Mouse (Mus musculus) forebrain, embryonic 11.5 days (tissue): Measurements from ENCODE around the gene Atp2b1. TPM values are rescaled to one million over a fixed set of nuclear protein-coding genes. Genes with fewer than 3 reads are reported as not detected.
"Not testable (repeated sequence)": the region's sequence is repeated elsewhere in the genome, so short reads cannot be mapped to it uniquely, and the experiment has no call there.

Experiments used
- ATAC-seq: fragments of 200-750 bp; cut with Nextera tagmentation; replicated peaks from 2 replicates; pipeline ENCODE4 v1.8.0; 2017; ENCODE audit warnings: moderate TSS enrichment; ENCODE audit not compliant: low FRiP score
- DNase-seq: peaks from one replicate; pipeline ENCODE4 v3.0.0-alpha.2; 2017; ENCODE audit warnings: low spot score
- H3K27ac ChIP-seq: fragments of 300-500 bp; sonication (generic); 2 replicates; pipeline ENCODE4 v1.5.1; 2014; ENCODE audit warnings: low read depth, low read length
- H3K27me3 ChIP-seq: fragments of 300-500 bp; sonication (generic); 2 replicates; pipeline ENCODE4 v1.6.1; 2014; ENCODE audit warnings: mild to moderate bottlenecking, low read length, mixed read lengths; ENCODE audit not compliant: control insufficient read depth, insufficient read depth
- H3K36me3 ChIP-seq: fragments of 300-500 bp; sonication (generic); 2 replicates; pipeline ENCODE4 v1.6.1; 2014; ENCODE audit warnings: mild to moderate bottlenecking, low read length, moderate library complexity, mixed read lengths; ENCODE audit not compliant: control insufficient read depth, insufficient read depth
- H3K4me1 ChIP-seq: fragments of 300-500 bp; sonication (generic); replicated peaks from 2 replicates; pipeline ENCODE4 v1.6.1; 2014; ENCODE audit warnings: low read length, mixed read lengths; ENCODE audit not compliant: control insufficient read depth, insufficient read depth
- H3K4me2 ChIP-seq: fragments of 300-500 bp; sonication (generic); 2 replicates; pipeline ENCODE4 v1.6.1; 2014; ENCODE audit warnings: low read depth, mild to moderate bottlenecking, low read length, moderate library complexity, mixed read lengths; ENCODE audit not compliant: severe bottlenecking
- H3K4me3 ChIP-seq: fragments of 300-500 bp; sonication (generic); 2 replicates; pipeline ENCODE4 v1.5.1; 2014; ENCODE audit warnings: low read depth, low read length
- H3K9ac ChIP-seq: fragments of 300-500 bp; sonication (generic); 2 replicates; pipeline ENCODE4 v1.6.1; 2014; ENCODE audit warnings: low read length
- H3K9me3 ChIP-seq: fragments of 300-500 bp; sonication (generic); 2 replicates; pipeline ENCODE4 v1.6.1; 2016; ENCODE audit warnings: low read length, mixed read lengths; ENCODE audit not compliant: control insufficient read depth
- WGBS: fragments of 180-500 bp; shearing (Covaris S2); extraction: QIAGEN DNeasy Blood & Tissue Kit; methylation state at CpG from one replicate; pipeline ENCODE4 v1.1.7; 2014; 5-methylcytosine and 5-hydroxymethylcytosine counted together
- polyA plus RNA-seq: library from polyadenylated mRNA; unstranded; fragments of >200 nt; fragmentation: Nextera tagmentation; extraction: Ambion mirVana; gene quantifications from 2 replicates; pipeline ENCODE4 v1.2.1, GENCODE M21; 2014

The Atp2b1 gene
- polyA plus RNA-seq, 1 experiment from 2014 or later: 81.8 TPM

DNA sequence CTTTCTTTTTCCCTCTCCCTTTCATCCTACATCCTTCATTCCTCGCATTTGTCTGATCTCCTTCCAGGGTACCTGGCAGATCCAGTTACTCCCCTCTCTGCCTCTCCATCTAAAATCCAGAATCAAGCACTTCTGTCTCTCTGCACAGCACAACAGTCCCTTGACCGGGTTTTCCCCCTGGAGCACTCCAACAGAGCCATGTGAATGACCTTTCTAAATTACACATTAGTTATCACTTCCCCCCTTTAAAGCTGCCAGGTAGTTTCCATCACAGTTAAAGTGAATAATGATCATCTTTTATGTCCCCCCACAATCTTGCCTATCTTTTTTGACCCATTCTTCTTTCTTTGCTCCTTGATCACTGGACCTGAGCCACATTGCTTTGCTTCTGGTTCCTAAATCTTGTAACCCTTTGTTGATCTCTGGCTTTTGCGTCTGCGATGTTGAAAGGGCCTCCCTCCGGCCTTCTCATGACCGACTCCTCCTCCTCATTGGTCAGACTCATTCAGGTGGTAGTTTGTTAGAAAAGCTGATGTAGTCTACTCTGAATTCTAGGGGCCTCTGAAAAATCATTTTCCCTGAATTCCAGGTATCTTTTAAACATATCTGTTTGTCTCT, 62.8 kb downstream of the Atp2b1 start:
- H3K4me2 ChIP-seq: no peak overlapping the region
- H3K4me1 ChIP-seq: no peaks in the 10 kb centered on the region
- no peaks in the 10 kb centered on the region for H3K36me3 ChIP-seq
- no peak overlapping the region for H3K4me3 ChIP-seq
- whole genome bisulfite sequencing: 49% methylated on average over 6 of the region's 6 CpGs
- H3K27ac ChIP-seq: no peak overlapping the region
- DNase-seq: no peak
- no peaks in the 10 kb centered on the region for H3K27me3 ChIP-seq
- H3K9ac ChIP-seq: no peak overlapping the region
- H3K9me3 ChIP-seq: no peaks in the 10 kb centered on the region
- no peak for ATAC-seq

- ATAC-seq (no peak), DNase-seq (no peak)
- H3K4me2 ChIP-seq: no peak overlapping the region
- H3K27ac ChIP-seq: no peak overlapping the region
- H3K36me3 ChIP-seq: no peaks in the 10 kb centered on the region
- H3K9ac ChIP-seq: no peak overlapping the region
- H3K9me3 ChIP-seq: no peaks in the 10 kb centered on the region
- no peak overlapping the region for H3K4me3 ChIP-seq
- H3K4me1 ChIP-seq: no peaks in the 10 kb centered on the region
- 90% methylated on average over 6 of the region's 6 CpGs for WGBS
- no peaks in the 10 kb centered on the region for H3K27me3 ChIP-seq
Measured at GRCm38 (mm10) chr10:98978766-98979165, 64.6 kb downstream of the Atp2b1 start.

DNA sequence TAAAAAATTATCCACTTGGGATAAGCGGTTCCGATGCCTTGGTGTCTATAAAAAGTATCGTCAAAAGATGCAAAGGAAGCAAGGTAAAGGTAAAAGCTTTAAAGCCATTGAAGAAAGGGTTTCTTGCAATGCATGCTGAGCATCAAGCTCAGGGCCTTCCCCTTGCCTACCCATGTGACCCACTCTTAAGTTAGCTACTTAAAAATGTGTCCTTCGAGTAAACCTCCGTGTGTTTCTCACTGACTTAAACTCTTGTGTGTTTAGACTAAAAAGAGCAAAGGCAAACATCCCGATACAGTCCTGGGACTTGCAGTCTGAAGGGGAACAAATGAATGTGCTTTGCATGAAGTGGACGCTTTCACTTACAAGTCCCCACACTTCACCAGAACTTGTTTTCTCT, 65.1 kb downstream of the Atp2b1 start:
- H3K27ac ChIP-seq: no peak overlapping the region
- no peak overlapping the region for H3K4me2 ChIP-seq
- H3K36me3 ChIP-seq: no peaks in the 10 kb centered on the region; the same call in 1 of the 2 replicates
- no peak overlapping the region for H3K9ac ChIP-seq
- DNase-seq: no peak
- H3K4me1 ChIP-seq: no peaks in the 10 kb centered on the region
- no peak for ATAC-seq
- H3K27me3 ChIP-seq: no peaks in the 10 kb centered on the region
- 88% methylated on average over 7 of the region's 7 CpGs for WGBS
- H3K4me3 ChIP-seq: no peak overlapping the region
- H3K9me3 ChIP-seq: no peaks in the 10 kb centered on the region

- no peak for ATAC-seq
- Histone ChIP-seq H3K9ac (no peak overlapping the region), H3K4me1 (no peaks in the 10 kb centered on the region), H3K27ac (no peak overlapping the region), H3K36me3 (no peaks in the 10 kb centered on the region; the same call in 1 of the 2 replicates), H3K4me3 (no peak overlapping the region), H3K9me3 (no peaks in the 10 kb centered on the region), H3K27me3 (no peaks in the 10 kb centered on the region), H3K4me2 (no peak overlapping the region)
- 92% methylated on average over 8 of the region's 8 CpGs for WGBS
- no peak for DNase-seq
Measured at GRCm38 (mm10) chr10:98979951-98980350, 65.7 kb downstream of the Atp2b1 start.

DNA sequence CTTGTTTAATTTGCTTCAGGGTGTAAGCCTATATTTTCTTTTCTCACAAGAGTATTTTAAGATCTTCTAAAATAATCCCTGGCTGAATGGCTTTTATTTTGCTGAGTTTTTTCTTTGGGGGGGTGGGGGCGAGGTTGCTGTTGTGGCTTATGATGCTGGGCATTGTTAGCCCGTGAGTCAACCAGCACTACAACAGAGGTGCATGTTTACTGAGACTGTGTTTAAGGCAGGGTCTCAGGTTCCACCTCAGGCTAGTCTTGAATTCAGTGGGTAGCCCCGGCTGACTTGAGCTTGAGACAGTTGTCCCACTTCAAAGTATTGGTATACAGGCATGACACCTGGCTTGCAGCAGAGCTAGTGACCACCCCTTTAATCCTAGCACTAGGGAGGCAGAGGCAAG, 77.8 kb downstream of the Atp2b1 start:
- no peak for DNase-seq
- Histone ChIP-seq H3K4me1 (no peaks in the 10 kb centered on the region), H3K9me3 (no peaks in the 10 kb centered on the region), H3K36me3 (no peaks in the 10 kb centered on the region), H3K4me3 (no peak overlapping the region), H3K4me2 (no peak overlapping the region), H3K27ac (no peak overlapping the region), H3K9ac (no peak overlapping the region), H3K27me3 (no peaks in the 10 kb centered on the region)
- WGBS: 87% methylated on average over 3 of the region's 3 CpGs
- ATAC-seq: no peak

- DNase-seq: no peak
Measured at GRCm38 (mm10) chr10:98993186-98993585, 79.0 kb downstream of the Atp2b1 start.

DNA sequence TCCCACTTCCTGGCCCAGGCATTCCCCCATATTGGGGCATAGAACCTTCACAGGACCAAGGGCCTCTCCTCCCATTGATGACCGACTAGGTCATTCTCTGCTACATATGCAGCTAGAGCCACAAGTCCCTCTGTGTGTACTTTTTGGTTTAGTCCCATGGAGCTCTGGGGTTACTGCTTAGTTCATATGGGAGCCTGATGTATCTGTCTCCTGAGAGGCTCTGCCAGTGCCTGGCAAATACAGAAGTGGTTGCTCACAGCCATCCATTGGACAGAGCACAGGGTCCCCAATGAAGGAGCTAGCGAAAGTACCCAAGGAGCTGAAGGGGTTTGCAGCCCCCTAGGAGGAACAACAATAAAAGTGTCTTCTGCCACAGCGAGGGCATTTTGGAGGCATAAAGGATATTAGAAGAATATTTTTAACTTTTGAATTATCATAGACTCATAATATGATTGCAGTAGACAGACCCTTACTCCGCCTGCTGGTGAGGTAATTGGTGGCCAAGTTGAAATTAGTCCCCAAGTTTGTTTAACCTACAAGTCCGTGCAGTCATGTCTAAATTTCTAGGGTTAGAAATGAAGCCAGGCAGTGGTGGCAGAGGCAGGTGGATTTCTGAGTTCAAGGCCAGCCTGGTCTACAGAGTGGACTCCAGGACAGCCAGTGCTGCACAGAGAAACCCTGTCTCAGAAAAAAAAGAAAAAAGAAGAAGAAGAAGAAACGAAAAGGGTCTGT, 81.0 kb downstream of the Atp2b1 start:
- not testable (repeated sequence) for H3K27me3 ChIP-seq, H3K4me2 ChIP-seq, H3K27ac ChIP-seq, ATAC-seq, H3K9ac ChIP-seq, DNase-seq, H3K36me3 ChIP-seq, H3K4me3 ChIP-seq, H3K9me3 ChIP-seq, H3K4me1 ChIP-seq
- WGBS: 91% methylated on average over 6 of the region's 6 CpGs

More at GRCm38 (mm10) chr10:98993186-98993585, 79.0 kb downstream of the Atp2b1 start:
- no peak overlapping the region for H3K4me3 ChIP-seq
- no peak for ATAC-seq
- H3K4me1 ChIP-seq: no peaks in the 10 kb centered on the region
- no peaks in the 10 kb centered on the region for H3K27me3 ChIP-seq
- no peaks in the 10 kb centered on the region for H3K9me3 ChIP-seq
- no peak overlapping the region for H3K4me2 ChIP-seq
- no peak overlapping the region for H3K9ac ChIP-seq
- H3K27ac ChIP-seq: no peak overlapping the region
- WGBS: 90% methylated on average over 8 of the region's 8 CpGs
- no peaks in the 10 kb centered on the region for H3K36me3 ChIP-seq

- H3K4me1 ChIP-seq: no peaks in the 10 kb centered on the region
- no peak overlapping the region for H3K9ac ChIP-seq
- H3K36me3 ChIP-seq: no peaks in the 10 kb centered on the region
- no peak overlapping the region for H3K27ac ChIP-seq
- H3K4me2 ChIP-seq: no peak overlapping the region
- WGBS: 93% methylated on average over 3 of the region's 3 CpGs
- no peak overlapping the region for H3K4me3 ChIP-seq
- H3K27me3 ChIP-seq: no peaks in the 10 kb centered on the region
- DNase-seq (no peak), ATAC-seq (no peak)
- no peaks in the 10 kb centered on the region for H3K9me3 ChIP-seq
Measured at GRCm38 (mm10) chr10:99004866-99005265, 90.7 kb downstream of the Atp2b1 start.

GRCm38 (mm10) chr10:99011084-99011483, 96.9 kb downstream of the Atp2b1 start:
- WGBS: 79% methylated on average over 3 of the region's 3 CpGs
- Histone ChIP-seq H3K27me3 (no peaks in the 10 kb centered on the region), H3K4me1 (no peaks in the 10 kb centered on the region), H3K36me3 (no peaks in the 10 kb centered on the region), H3K9ac (no peak overlapping the region), H3K9me3 (no peaks in the 10 kb centered on the region), H3K27ac (no peak overlapping the region), H3K4me2 (no peak overlapping the region), H3K4me3 (no peak overlapping the region)
- ATAC-seq (no peak), DNase-seq (no peak)
